Mouse (Mus musculus): ENCODE measurements at regions not wholly inside any gene's neighbourhood (a gene's known extent, or its start where the extent isn't known, plus 50 kb on each side); places are given as distances from the start of the nearest gene placed in this dataset.

DNA sequence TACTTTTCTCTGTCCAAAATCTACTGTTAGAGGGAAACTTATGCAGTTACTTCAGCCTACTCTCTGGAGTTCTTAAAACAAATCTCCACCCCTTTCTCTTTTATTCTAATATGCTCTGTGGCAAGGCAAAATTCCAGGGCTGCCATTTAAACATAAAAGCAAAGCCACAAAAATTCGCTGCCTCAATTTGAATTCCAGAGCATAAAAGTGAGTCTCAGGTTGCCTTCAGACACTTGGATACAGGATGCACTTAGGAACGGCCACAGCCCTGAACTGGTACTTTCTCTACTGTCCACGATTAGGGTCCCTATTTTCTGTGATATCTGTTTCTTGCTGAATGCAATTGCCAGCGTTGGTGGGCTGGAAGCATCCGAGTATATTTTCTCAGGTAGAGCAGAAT lies 330.9 kb upstream of the Btbd3 start:
- WGBS: 78% methylated on average over 5 of the region's 5 CpGs
- no peak overlapping the region for H3K4me3 ChIP-seq (ENCODE audit: extremely low read depth, insufficient read depth, insufficient read length)
- no peak for DNase-seq (ENCODE audit: low read depth in 1 of 2, low spot score in 2 of 2)
- H3K36me3 ChIP-seq (ENCODE audit: control insufficient read depth, insufficient read depth, low read length): no peaks in the 10 kb centered on the region
- H3K4me1 ChIP-seq (ENCODE audit: control insufficient read depth, insufficient read depth, insufficient read length): no peaks in the 10 kb centered on the region
- H3K27ac ChIP-seq (ENCODE audit: insufficient read depth, low read length): no peak overlapping the region
- no peak for TF ChIP-seq CTCF (IDR thresholded peaks at IDR 0.05; ENCODE audit: extremely low read depth, insufficient read depth, insufficient read length, insufficient replicate concordance)
- TF ChIP-seq POLR2A (IDR thresholded peaks at IDR 0.05; ENCODE audit: low read depth, low read length): no peak
- H3K27me3 ChIP-seq (ENCODE audit: control insufficient read depth, insufficient read depth, low read length): no peaks in the 10 kb centered on the region

- TF ChIP-seq CTCF (IDR thresholded peaks at IDR 0.05; ENCODE audit: extremely low read depth, insufficient read depth, insufficient read length, insufficient replicate concordance): no peak
- no peak for TF ChIP-seq POLR2A (IDR thresholded peaks at IDR 0.05; ENCODE audit: low read depth, low read length)
- no peak overlapping the region for H3K4me3 ChIP-seq (ENCODE audit: extremely low read depth, insufficient read depth, insufficient read length)
- H3K27me3 ChIP-seq (ENCODE audit: control insufficient read depth, insufficient read depth, low read length): no peaks in the 10 kb centered on the region
- no peaks in the 10 kb centered on the region for H3K36me3 ChIP-seq (ENCODE audit: control insufficient read depth, insufficient read depth, low read length)
- no peaks in the 10 kb centered on the region for H3K4me1 ChIP-seq (ENCODE audit: control insufficient read depth, insufficient read depth, insufficient read length)
- no peak overlapping the region for H3K27ac ChIP-seq (ENCODE audit: insufficient read depth, low read length)
- WGBS: 83% methylated on average over 2 of the region's 2 CpGs
- DNase-seq (ENCODE audit: low read depth in 1 of 2, low spot score in 2 of 2): no peak
These were observed 331.8 kb upstream of the Btbd3 start for GRCm38 (mm10) chr2:137924576-137924975.

- Histone ChIP-seq H3K36me3 (ENCODE audit: control insufficient read depth, insufficient read depth, low read length) (no peaks in the 10 kb centered on the region), H3K27me3 (ENCODE audit: control insufficient read depth, insufficient read depth, low read length) (no peaks in the 10 kb centered on the region), H3K4me1 (ENCODE audit: control insufficient read depth, insufficient read depth, insufficient read length) (no peaks in the 10 kb centered on the region), H3K4me3 (ENCODE audit: extremely low read depth, insufficient read depth, insufficient read length) (no peak overlapping the region), H3K27ac (ENCODE audit: insufficient read depth, low read length) (no peak overlapping the region)
- TF ChIP-seq CTCF (IDR thresholded peaks at IDR 0.05; ENCODE audit: extremely low read depth, insufficient read depth, insufficient read length, insufficient replicate concordance) (no peak), POLR2A (IDR thresholded peaks at IDR 0.05; ENCODE audit: low read depth, low read length) (no peak)
- DNase-seq (ENCODE audit: low read depth in 1 of 2, low spot score in 2 of 2): no peak
These were observed 357.9 kb upstream of the Btbd3 start for GRCm38 (mm10) chr2:137898425-137898824.

GRCm38 (mm10) chr2:137880211-137881031 lies 375.9 kb upstream of the Btbd3 start:
- H3K36me3 ChIP-seq (ENCODE audit: control insufficient read depth, insufficient read depth, low read length): no peaks in the 10 kb centered on the region
- 66% methylated on average over 7 of the region's 7 CpGs for WGBS
- TF ChIP-seq CTCF (IDR thresholded peaks at IDR 0.05; ENCODE audit: extremely low read depth, insufficient read depth, insufficient read length, insufficient replicate concordance): no peak
- no peak for TF ChIP-seq POLR2A (IDR thresholded peaks at IDR 0.05; ENCODE audit: low read depth, low read length)
- no peak for DNase-seq (ENCODE audit: low read depth in 1 of 2, low spot score in 2 of 2)
- H3K27ac ChIP-seq (ENCODE audit: insufficient read depth, low read length): no peak overlapping the region
- H3K27me3 ChIP-seq (ENCODE audit: control insufficient read depth, insufficient read depth, low read length): no peaks in the 10 kb centered on the region
- H3K4me1 ChIP-seq (ENCODE audit: control insufficient read depth, insufficient read depth, insufficient read length): no peaks in the 10 kb centered on the region
- no peak overlapping the region; the same call in 1 of the 2 replicates for H3K4me3 ChIP-seq (ENCODE audit: extremely low read depth, insufficient read depth, insufficient read length)

- Histone ChIP-seq H3K4me1 (ENCODE audit: control insufficient read depth, insufficient read depth, insufficient read length) (no peaks in the 10 kb centered on the region), H3K27me3 (ENCODE audit: control insufficient read depth, insufficient read depth, low read length) (no peaks in the 10 kb centered on the region), H3K4me3 (ENCODE audit: extremely low read depth, insufficient read depth, insufficient read length) (no peak overlapping the region), H3K27ac (ENCODE audit: insufficient read depth, low read length) (no peak overlapping the region), H3K36me3 (ENCODE audit: control insufficient read depth, insufficient read depth, low read length) (no peaks in the 10 kb centered on the region)
- DNase-seq (ENCODE audit: low read depth in 1 of 2, low spot score in 2 of 2): no peak
- 70% methylated on average over 4 of the region's 4 CpGs for WGBS
- TF ChIP-seq CTCF (IDR thresholded peaks at IDR 0.05; ENCODE audit: extremely low read depth, insufficient read depth, insufficient read length, insufficient replicate concordance): no peak
- no peak for TF ChIP-seq POLR2A (IDR thresholded peaks at IDR 0.05; ENCODE audit: low read depth, low read length)
These were observed 386.7 kb upstream of the Btbd3 start for GRCm38 (mm10) chr2:137869676-137870075.

- no peaks in the 10 kb centered on the region for H3K36me3 ChIP-seq (ENCODE audit: control insufficient read depth, insufficient read depth, low read length)
- 70% methylated on average over 4 of the region's 4 CpGs for WGBS
- no peak overlapping the region for H3K4me3 ChIP-seq (ENCODE audit: extremely low read depth, insufficient read depth, insufficient read length)
- H3K27me3 ChIP-seq (ENCODE audit: control insufficient read depth, insufficient read depth, low read length): no peaks in the 10 kb centered on the region
- DNase-seq (ENCODE audit: low read depth in 1 of 2, low spot score in 2 of 2): no peak
- no peak overlapping the region for H3K27ac ChIP-seq (ENCODE audit: insufficient read depth, low read length)
- TF ChIP-seq POLR2A (IDR thresholded peaks at IDR 0.05; ENCODE audit: low read depth, low read length) (no peak), CTCF (IDR thresholded peaks at IDR 0.05; ENCODE audit: extremely low read depth, insufficient read depth, insufficient read length, insufficient replicate concordance) (no peak)
- no peaks in the 10 kb centered on the region for H3K4me1 ChIP-seq (ENCODE audit: control insufficient read depth, insufficient read depth, insufficient read length)
These were observed 401.9 kb upstream of the Btbd3 start for GRCm38 (mm10) chr2:137854494-137854893.
